Mouse (Mus musculus) neural tube, embryonic 15.5 days (tissue): ENCODE measurements around the gene Dglucy. TPM values are rescaled to one million over a fixed set of nuclear protein-coding genes. Genes with fewer than 3 reads are reported as not detected.

ENCODE experiments used
- ATAC-seq: fragments of 200-750 bp; cut with Nextera tagmentation; 2 replicates; pipeline ENCODE4 v1.8.0; 2017; ENCODE audit warnings: mild to moderate bottlenecking, moderate TSS enrichment, moderate library complexity; ENCODE audit not compliant: low FRiP score
- H3K27ac ChIP-seq: fragments of 300-500 bp; sonication (generic); replicated peaks from 2 replicates; pipeline ENCODE4 v1.5.1; 2015; ENCODE audit warnings: mild to moderate bottlenecking, inconsistent platforms
- H3K27me3 ChIP-seq: fragments of 300-500 bp; sonication (generic); replicated peaks from 2 replicates; pipeline ENCODE4 v1.6.1; 2015; ENCODE audit warnings: inconsistent platforms
- H3K36me3 ChIP-seq: fragments of 300-500 bp; sonication (generic); 2 replicates; pipeline ENCODE4 v1.6.1; 2015; ENCODE audit warnings: inconsistent platforms
- H3K4me1 ChIP-seq: fragments of 300-500 bp; sonication (generic); 2 replicates; pipeline ENCODE4 v1.6.1; 2015; ENCODE audit warnings: inconsistent platforms
- H3K4me2 ChIP-seq: fragments of 300-500 bp; sonication (generic); 2 replicates; pipeline ENCODE4 v1.6.1; 2015; ENCODE audit warnings: inconsistent platforms, mild to moderate bottlenecking, moderate library complexity
- H3K4me3 ChIP-seq: fragments of 300-500 bp; sonication (generic); replicated peaks from 2 replicates; pipeline ENCODE4 v1.5.1; 2015; ENCODE audit warnings: mild to moderate bottlenecking, inconsistent platforms
- H3K9ac ChIP-seq: fragments of 300-500 bp; sonication (generic); replicated peaks from 2 replicates; pipeline ENCODE4 v1.6.1; 2015; ENCODE audit warnings: mild to moderate bottlenecking, inconsistent platforms
- H3K9me3 ChIP-seq: fragments of 300-500 bp; sonication (generic); replicated peaks from 2 replicates; pipeline ENCODE4 v1.6.1; 2016; ENCODE audit warnings: inconsistent platforms
- WGBS: fragments of 180-500 bp; shearing (Covaris S2); methylation state at CpG from one replicate; pipeline ENCODE4 v1.1.7; 2015; ENCODE audit warnings: mixed read lengths; 5-methylcytosine and 5-hydroxymethylcytosine counted together
- polyA plus RNA-seq: library from polyadenylated mRNA; unstranded; fragments of >200 nt; fragmentation: Nextera tagmentation; extraction: Ambion mirVana; gene quantifications from 2 replicates; pipeline ENCODE4 v1.2.1, GENCODE M21; 2015

Dglucy gene
- polyA plus RNA-seq, 1 experiment from 2014 or later = 3.0 TPM

GRCm38 (mm10) chr12:100890548-100890947 is 111.7 kb downstream of the Dglucy start:
- 88% methylated on average over 3 of the region's 3 CpGs for WGBS
- H3K4me2 ChIP-seq = no peak overlapping the region
- no peak overlapping the region for H3K9ac ChIP-seq
- ATAC-seq = no peak
- no peaks in the 10 kb centered on the region for H3K9me3 ChIP-seq
- H3K36me3 ChIP-seq = no peaks in the 10 kb centered on the region
- H3K4me1 ChIP-seq = peaks cover 10% of the 10 kb centered on the region
- H3K4me3 ChIP-seq = no peak overlapping the region
- no peaks in the 10 kb centered on the region; the same call in 1 of the 2 replicates for H3K27me3 ChIP-seq
- no peak overlapping the region for H3K27ac ChIP-seq

GRCm38 (mm10) chr12:100895504-100895903 is 116.6 kb downstream of the Dglucy start:
- H3K27ac ChIP-seq = no peak overlapping the region
- peaks cover 22% of the 10 kb centered on the region for H3K27me3 ChIP-seq
- ATAC-seq = no peak
- 3% methylated on average over 2 of the region's 2 CpGs for WGBS
- H3K9me3 ChIP-seq = no peaks in the 10 kb centered on the region
- no peak overlapping the region for H3K9ac ChIP-seq
- no peaks in the 10 kb centered on the region for H3K36me3 ChIP-seq
- no peak overlapping the region for H3K4me3 ChIP-seq
- H3K4me2 ChIP-seq = no peak overlapping the region
- H3K4me1 ChIP-seq = peaks cover 30% of the 10 kb centered on the region

- Histone ChIP-seq H3K9me3 (no peaks in the 10 kb centered on the region), H3K36me3 (no peaks in the 10 kb centered on the region), H3K4me1 (peaks cover 30% of the 10 kb centered on the region), H3K27ac (no peak overlapping the region), H3K27me3 (peaks cover 23% of the 10 kb centered on the region), H3K4me3 (no peak overlapping the region), H3K4me2 (no peak overlapping the region), H3K9ac (no peak overlapping the region)
- WGBS = 39% methylated on average over 3 of the region's 3 CpGs
- no peak for ATAC-seq
Measured at GRCm38 (mm10) chr12:100896661-100897060, 117.8 kb downstream of the Dglucy start.

- Histone ChIP-seq H3K4me1 (peaks cover 30% of the 10 kb centered on the region), H3K9me3 (no peaks in the 10 kb centered on the region), H3K36me3 (no peaks in the 10 kb centered on the region), H3K27ac (no peak overlapping the region), H3K4me2 (peak overlapping the region; percentile 81), H3K9ac (0 out of 2 replicates have a peak overlapping the region, but pooled peaks have one; percentile 55), H3K4me3 (peak overlapping the region; percentile 47), H3K27me3 (peaks cover 23% of the 10 kb centered on the region)
- no peak for ATAC-seq
- 14% methylated on average over 12 of the region's 12 CpGs for WGBS
Measured at GRCm38 (mm10) chr12:100897736-100898650, 119.1 kb downstream of the Dglucy start.

GRCm38 (mm10) chr12:100899111-100899640 is 120.3 kb downstream of the Dglucy start:
- Histone ChIP-seq H3K27me3 (peaks cover 23% of the 10 kb centered on the region), H3K4me1 (peaks cover 30% of the 10 kb centered on the region), H3K9me3 (no peaks in the 10 kb centered on the region), H3K27ac (peak overlapping the region; percentile 52; the same call in 1 of the 2 replicates), H3K9ac (peak overlapping the region; percentile 55), H3K4me2 (peak overlapping the region; percentile 81), H3K36me3 (no peaks in the 10 kb centered on the region), H3K4me3 (peak overlapping the region; percentile 47)
- ATAC-seq = peak; percentile 68
- under 1% methylated on average over 30 of the region's 30 CpGs for WGBS

- no peak overlapping the region for H3K4me2 ChIP-seq
- H3K36me3 ChIP-seq = no peaks in the 10 kb centered on the region
- ATAC-seq = no peak
- peaks cover 23% of the 10 kb centered on the region for H3K4me1 ChIP-seq
- no peak overlapping the region for H3K27ac ChIP-seq
- no peak overlapping the region for H3K4me3 ChIP-seq
- no peaks in the 10 kb centered on the region for H3K9me3 ChIP-seq
- H3K27me3 ChIP-seq = peaks cover 23% of the 10 kb centered on the region
- H3K9ac ChIP-seq = no peak overlapping the region
- WGBS = 72% methylated on average over 6 of the region's 6 CpGs
Measured at GRCm38 (mm10) chr12:100900901-100901300, 122.0 kb downstream of the Dglucy start.

GRCm38 (mm10) chr12:100901386-100901785 is 122.5 kb downstream of the Dglucy start:
- ATAC-seq = no peak
- 81% methylated on average over 6 of the region's 6 CpGs for WGBS
- H3K27me3 ChIP-seq = peaks cover 25% of the 10 kb centered on the region
- H3K4me1 ChIP-seq = peaks cover 23% of the 10 kb centered on the region
- H3K9me3 ChIP-seq = no peaks in the 10 kb centered on the region
- H3K4me2 ChIP-seq = no peak overlapping the region
- H3K27ac ChIP-seq = no peak overlapping the region
- H3K9ac ChIP-seq = no peak overlapping the region
- H3K4me3 ChIP-seq = no peak overlapping the region
- H3K36me3 ChIP-seq = no peaks in the 10 kb centered on the region

- peaks cover 25% of the 10 kb centered on the region; the same call in 1 of the 2 replicates for H3K27me3 ChIP-seq
- no peaks in the 10 kb centered on the region for H3K36me3 ChIP-seq
- no peaks in the 10 kb centered on the region for H3K9me3 ChIP-seq
- H3K9ac ChIP-seq = no peak overlapping the region
- no peak overlapping the region for H3K27ac ChIP-seq
- peaks cover 20% of the 10 kb centered on the region for H3K4me1 ChIP-seq
- H3K4me3 ChIP-seq = no peak overlapping the region
- 90% methylated on average over 9 of the region's 9 CpGs for WGBS
- H3K4me2 ChIP-seq = no peak overlapping the region
- ATAC-seq = no peak
Measured at GRCm38 (mm10) chr12:100903761-100904160, 124.9 kb downstream of the Dglucy start.

GRCm38 (mm10) chr12:100906861-100907260 is 128.0 kb downstream of the Dglucy start:
- H3K4me1 ChIP-seq = peaks cover 12% of the 10 kb centered on the region
- H3K4me2 ChIP-seq = peak overlapping the region; percentile 76; the same call in 1 of the 2 replicates
- no peak overlapping the region for H3K9ac ChIP-seq
- no peaks in the 10 kb centered on the region for H3K36me3 ChIP-seq
- H3K27ac ChIP-seq = no peak overlapping the region
- 85% methylated on average over 5 of the region's 5 CpGs for WGBS
- ATAC-seq = no peak
- no peaks in the 10 kb centered on the region for H3K9me3 ChIP-seq
- H3K27me3 ChIP-seq = peaks cover 12% of the 10 kb centered on the region; the same call in 1 of the 2 replicates
- H3K4me3 ChIP-seq = no peak overlapping the region

GRCm38 (mm10) chr12:100907598-100908297 is 128.9 kb downstream of the Dglucy start, which contains the start of gene Gpr68:
Gene Gpr68, minus strand, starts transcription at chr12:100908198.
- H3K27me3 ChIP-seq = peaks cover 12% of the 10 kb centered on the region; the same call in 1 of the 2 replicates
- H3K4me2 ChIP-seq = peak within 1 kb of the TSS; percentile 76
- 5% methylated on average over 39 of the region's 39 CpGs for WGBS
- no peak within 1 kb of the TSS for H3K27ac ChIP-seq
- peaks cover 12% of the 10 kb centered on the region for H3K4me1 ChIP-seq
- H3K9me3 ChIP-seq = no peaks in the 10 kb centered on the region
- peak within 1 kb of the TSS; percentile 44 for H3K4me3 ChIP-seq
- peak within 1 kb of the TSS; percentile 58 for H3K9ac ChIP-seq
- peak; percentile 75 for ATAC-seq
- H3K36me3 ChIP-seq = no peaks in the 10 kb centered on the region

- Histone ChIP-seq H3K9me3 (no peaks in the 10 kb centered on the region), H3K4me1 (peaks cover 12% of the 10 kb centered on the region), H3K27me3 (peaks cover 12% of the 10 kb centered on the region; the same call in 1 of the 2 replicates), H3K27ac (no peak overlapping the region), H3K36me3 (peaks cover 2% of the 10 kb centered on the region; the same call in 1 of the 2 replicates), H3K9ac (peak overlapping the region; percentile 58), H3K4me2 (peak overlapping the region; percentile 76), H3K4me3 (peak overlapping the region; percentile 44)
- WGBS = 21% methylated on average over 10 of the region's 10 CpGs
- ATAC-seq = peak; percentile 36; the same call in 1 of the 2 replicates
Measured at GRCm38 (mm10) chr12:100908298-100909034, 129.6 kb downstream of the Dglucy start.
